Mouse (Mus musculus) megakaryocyte, embryonic 14.5 days (primary cell): Measurements from ENCODE around the gene Gm20715. TPM values are rescaled to one million over a fixed set of nuclear protein-coding genes. Genes with fewer than 3 reads are reported as not detected.
"Not testable (repeated sequence)": the region's sequence is repeated elsewhere in the genome, so short reads cannot be mapped to it uniquely, and the experiment has no call there.

Experiments used
- H3K27me3 ChIP-seq: replicated peaks from 2 replicates; pipeline ENCODE3; 2012; ENCODE audit warnings: inconsistent platforms
- H3K36me3 ChIP-seq: replicated peaks from 2 replicates; pipeline ENCODE3; 2012; ENCODE audit warnings: low read length, inconsistent platforms, mixed read lengths
- H3K4me1 ChIP-seq: 2 replicates; pipeline ENCODE4 v1.6.1; 2012; ENCODE audit warnings: inconsistent platforms
- H3K4me3 ChIP-seq: replicated peaks from 2 replicates; pipeline ENCODE3; 2012; ENCODE audit warnings: moderate library complexity, mild to moderate bottlenecking, inconsistent platforms
- H3K9me3 ChIP-seq: 2 replicates; pipeline ENCODE4 v1.6.1; 2012; ENCODE audit warnings: inconsistent platforms
- FLI1 ChIP-seq: IDR thresholded peaks from 2 replicates; pipeline ENCODE4 v1.6.1; 2012; ENCODE audit warnings: low read length, inconsistent platforms, mixed read lengths
- GATA1 ChIP-seq: IDR thresholded peaks from 3 replicates; pipeline ENCODE4 v1.6.1; 2012; ENCODE audit warnings: mixed read lengths, low read length, inconsistent platforms, borderline replicate concordance
- polyA plus RNA-seq: library from polyadenylated mRNA; stranded (reverse); fragments of >175 nt; gene quantifications from 2 replicates; pipeline ENCODE4 v1.2.3, GENCODE M21; 2012; ENCODE audit warnings: low replicate concordance; ENCODE audit not compliant: insufficient read depth

Gm20715 gene
- polyA plus RNA-seq, 1 experiment, result not detected

DNA sequence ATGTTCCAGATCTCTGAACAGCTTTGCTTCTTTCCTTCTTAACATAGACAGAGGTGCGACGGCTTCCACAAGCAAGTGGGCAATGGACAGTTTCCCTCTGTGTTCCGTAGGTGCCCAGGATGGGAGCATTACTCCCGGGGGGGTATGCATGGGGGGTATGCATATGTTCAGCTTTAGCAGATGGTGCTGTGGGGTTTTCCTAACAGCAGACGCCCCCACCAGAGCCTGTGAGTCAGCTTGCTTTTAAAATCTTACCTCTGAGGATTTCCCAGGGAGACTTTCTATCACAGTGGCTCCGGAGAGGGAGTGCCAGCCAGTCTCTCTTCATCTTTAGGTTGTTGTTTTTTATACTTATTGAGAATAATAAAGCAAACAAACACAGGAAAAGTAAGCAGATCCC, 9.8 kb downstream of the Gm20715 start:
- no peaks in the 10 kb centered on the region for H3K4me1 ChIP-seq
- peaks cover 9% of the 10 kb centered on the region; the same call in 1 of the 2 replicates for H3K9me3 ChIP-seq
- TF ChIP-seq GATA1 (no peak), FLI1 (no peak)
- peaks cover 7% of the 10 kb centered on the region for H3K27me3 ChIP-seq
- H3K36me3 ChIP-seq, result no peaks in the 10 kb centered on the region
- H3K4me3 ChIP-seq, result no peak overlapping the region

DNA sequence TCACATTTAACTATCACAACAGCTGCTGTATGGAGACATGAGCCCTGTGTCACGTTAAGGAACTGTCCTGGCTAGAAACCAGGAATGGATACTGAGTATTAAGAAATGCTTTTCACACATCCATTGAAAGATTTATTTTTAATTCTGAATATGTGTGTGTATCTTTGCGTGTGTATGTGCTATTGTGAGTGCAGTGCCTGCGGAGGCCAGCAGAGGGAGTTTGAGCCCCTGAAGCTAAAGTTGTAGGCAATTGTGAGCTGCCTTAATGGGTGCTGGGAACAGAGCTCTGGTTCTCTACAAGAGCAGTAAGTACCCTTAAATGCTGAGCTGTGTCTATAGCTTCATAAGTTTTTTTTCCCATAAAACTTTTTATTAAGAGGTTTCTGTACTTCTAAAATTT, 19.3 kb downstream of the Gm20715 start:
- peaks cover 16% of the 10 kb centered on the region for H3K9me3 ChIP-seq
- H3K4me3 ChIP-seq, result no peak overlapping the region
- TF ChIP-seq FLI1 (no peak), GATA1 (no peak)
- H3K4me1 ChIP-seq, result no peaks in the 10 kb centered on the region
- no peaks in the 10 kb centered on the region for H3K36me3 ChIP-seq
- no peaks in the 10 kb centered on the region for H3K27me3 ChIP-seq

- Histone ChIP-seq H3K36me3 (no peaks in the 10 kb centered on the region), H3K9me3 (peaks cover 16% of the 10 kb centered on the region), H3K27me3 (no peaks in the 10 kb centered on the region), H3K4me3 (no peak overlapping the region), H3K4me1 (peaks cover 2% of the 10 kb centered on the region)
- TF ChIP-seq GATA1 (no peak), FLI1 (no peak)
Measured at GRCm38 (mm10) chr7:6430342-6430741, 20.3 kb downstream of the Gm20715 start.

DNA sequence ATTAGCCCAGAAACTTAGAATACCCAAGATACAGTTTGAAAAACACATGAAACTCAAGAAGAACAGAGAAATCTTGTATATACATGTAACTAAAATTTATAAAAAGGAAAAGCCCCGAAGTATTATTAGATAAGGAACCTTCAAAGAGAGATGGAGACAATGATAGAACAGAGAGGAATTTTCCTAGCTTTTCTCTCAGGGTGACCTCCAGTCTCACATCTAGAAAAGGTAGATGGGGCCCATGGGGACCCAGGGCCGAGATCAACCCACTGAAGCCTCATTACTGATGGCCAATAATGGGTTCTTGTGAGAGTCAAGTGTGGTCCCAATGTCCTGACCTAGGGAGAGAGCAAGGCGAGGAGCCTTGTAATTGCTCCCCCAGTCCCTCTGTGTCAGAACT, 28.3 kb downstream of the Gm20715 start, which contains the start of gene Olfr1344:
Olfr1344 (plus strand) TSS at position 301 of the 400 bp plus-strand sequence.
- Histone ChIP-seq H3K4me1 (peaks cover 10% of the 10 kb centered on the region), H3K4me3 (no peak within 1 kb of the TSS), H3K27me3 (peaks cover 5% of the 10 kb centered on the region), H3K36me3 (no peaks in the 10 kb centered on the region), H3K9me3 (peaks cover 10% of the 10 kb centered on the region; the same call in 1 of the 2 replicates)
- TF ChIP-seq FLI1, result no peak
- TF ChIP-seq GATA1, result no peak

DNA sequence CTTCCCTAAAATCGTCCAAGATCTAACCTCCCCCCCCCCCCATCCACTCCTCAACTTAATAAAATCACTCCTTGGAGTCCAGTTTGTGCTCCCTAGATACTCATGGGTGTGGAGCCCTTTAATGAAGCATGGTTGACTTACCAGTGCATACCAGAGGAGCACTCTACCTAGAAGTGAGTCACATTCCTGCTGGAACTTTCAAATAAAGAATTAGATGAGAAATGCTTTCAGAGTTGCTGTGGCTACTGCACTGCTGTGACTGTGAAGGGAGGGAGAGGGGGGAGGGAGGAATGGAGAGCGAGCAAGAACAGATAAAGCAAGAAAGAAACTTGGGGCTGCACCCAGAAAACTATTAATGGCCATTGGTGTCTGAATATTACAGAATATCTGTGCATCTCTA, 31.1 kb downstream of the Gm20715 start:
- Histone ChIP-seq H3K27me3 (peaks cover 5% of the 10 kb centered on the region), H3K9me3 (peaks cover 10% of the 10 kb centered on the region; the same call in 1 of the 2 replicates), H3K4me1 (peaks cover 5% of the 10 kb centered on the region; the same call in 1 of the 2 replicates), H3K36me3 (no peaks in the 10 kb centered on the region), H3K4me3 (no peak overlapping the region)
- TF ChIP-seq GATA1, result no peak
- TF ChIP-seq FLI1, result no peak

- Histone ChIP-seq H3K36me3 (no peaks in the 10 kb centered on the region), H3K27me3 (peaks cover 7% of the 10 kb centered on the region), H3K4me3 (no peak overlapping the region), H3K9me3 (peaks cover 9% of the 10 kb centered on the region), H3K4me1 (no peaks in the 10 kb centered on the region)
- TF ChIP-seq GATA1 (no peak), FLI1 (no peak)
Measured at GRCm38 (mm10) chr7:6447771-6448170, 37.7 kb downstream of the Gm20715 start.

GRCm38 (mm10) chr7:6455868-6456267, 45.8 kb downstream of the Gm20715 start, which contains the start of gene Olfr1336:
TSS of gene Olfr1336 (plus strand) at chr7:6456168.
- no peak for TF ChIP-seq GATA1
- Histone ChIP-seq H3K27me3 (no peaks in the 10 kb centered on the region), H3K9me3 (peaks cover 3% of the 10 kb centered on the region; the same call in 1 of the 2 replicates), H3K36me3 (no peaks in the 10 kb centered on the region), H3K4me3 (no peak within 1 kb of the TSS), H3K4me1 (no peaks in the 10 kb centered on the region)

DNA sequence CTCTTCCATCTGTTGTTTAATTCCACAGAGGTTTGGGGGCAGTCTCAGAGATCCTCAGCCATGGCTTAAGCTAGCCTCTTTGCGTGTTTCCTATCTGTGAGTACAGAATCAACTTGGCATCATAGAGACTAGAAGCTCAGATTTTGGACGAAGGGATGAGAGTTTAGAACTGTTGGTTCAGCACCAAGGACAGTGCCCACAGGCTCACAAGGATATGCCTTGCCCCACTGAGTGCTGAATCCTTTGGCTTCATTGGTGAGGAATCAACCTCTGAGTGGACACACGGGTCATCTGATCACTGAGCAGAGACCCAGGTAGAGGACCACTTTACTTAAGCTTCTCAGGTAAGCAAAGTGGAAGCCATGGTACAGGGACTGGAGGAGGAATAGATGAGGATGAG, 46.3 kb downstream of the Gm20715 start:
- Histone ChIP-seq H3K4me1 (no peaks in the 10 kb centered on the region), H3K9me3 (peaks cover 7% of the 10 kb centered on the region; the same call in 1 of the 2 replicates), H3K36me3 (no peaks in the 10 kb centered on the region), H3K27me3 (no peaks in the 10 kb centered on the region), H3K4me3 (no peak overlapping the region)
- TF ChIP-seq FLI1 (no peak), GATA1 (no peak)

DNA sequence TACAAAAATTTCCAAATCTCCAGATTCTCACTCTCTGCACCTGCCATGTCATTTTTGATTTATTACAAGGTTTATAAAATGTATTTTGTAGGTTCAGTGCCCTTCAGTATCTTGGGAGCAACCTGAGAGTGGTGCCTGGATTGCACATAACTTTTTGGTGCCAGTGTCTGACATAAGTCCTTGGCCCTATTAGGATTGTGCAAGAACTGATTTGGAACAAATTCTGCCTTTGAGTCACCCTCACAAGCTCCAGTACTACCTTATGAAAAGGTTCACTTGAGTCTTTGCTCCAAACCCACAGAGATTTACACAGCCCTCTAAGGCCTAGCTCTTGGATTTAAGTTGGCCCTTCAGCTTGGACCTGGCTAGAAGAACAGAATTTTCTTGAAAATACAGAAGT, 56.9 kb downstream of the Gm20715 start, which contains the start of gene Olfr1346:
Olfr1346 (plus strand) TSS at position 151 of the 400 bp plus-strand sequence.
- Histone ChIP-seq H3K27me3 (no peaks in the 10 kb centered on the region), H3K36me3 (no peaks in the 10 kb centered on the region), H3K4me1 (no peaks in the 10 kb centered on the region), H3K9me3 (no peaks in the 10 kb centered on the region), H3K4me3 (no peak within 1 kb of the TSS)
- no peak for TF ChIP-seq GATA1
- no peak for TF ChIP-seq FLI1

DNA sequence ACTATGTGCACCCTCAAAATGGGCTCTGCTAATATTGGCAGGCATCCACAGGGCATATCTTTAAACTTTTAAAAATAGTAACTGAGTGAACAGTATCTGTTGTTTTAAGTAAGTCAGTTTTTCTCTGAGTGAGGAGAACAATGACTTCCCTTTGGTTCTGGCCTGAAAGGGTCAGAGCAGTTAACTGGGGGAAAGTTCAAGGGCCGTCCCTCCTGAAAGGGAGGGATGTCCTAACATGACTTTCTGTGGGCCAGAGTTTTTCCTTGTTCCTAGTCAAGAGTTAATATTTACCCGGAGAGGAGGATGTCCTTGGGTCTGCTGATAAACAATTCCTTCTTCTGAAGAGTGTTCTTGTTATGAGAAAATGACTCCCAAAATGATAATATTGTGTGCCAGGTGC, 67.6 kb downstream of the Gm20715 start:
- H3K4me1 ChIP-seq, H3K27me3 ChIP-seq, H3K36me3 ChIP-seq, H3K4me3 ChIP-seq: not testable (repeated sequence)
- H3K9me3 ChIP-seq, result peaks cover 12% of the 10 kb centered on the region

GRCm38 (mm10) chr7:6486841-6487240, 76.8 kb downstream of the Gm20715 start, which contains the start of gene Olfr5:
TSS of gene Olfr5 (minus strand) at chr7:6486941.
- TF ChIP-seq GATA1 (no peak), FLI1 (no peak)
- Histone ChIP-seq H3K36me3 (no peaks in the 10 kb centered on the region), H3K4me3 (no peak within 1 kb of the TSS), H3K27me3 (no peaks in the 10 kb centered on the region), H3K9me3 (peaks cover 7% of the 10 kb centered on the region; the same call in 1 of the 2 replicates), H3K4me1 (no peaks in the 10 kb centered on the region)

Other genes with a start within 250 kb of the Gm20715 start
- gene Zfp444, start 238.1 kb upstream of the Gm20715 start, polyA plus RNA-seq, result 42.1 and 48.4 TPM in 2 replicates
- not detected in 2 replicates for gene Galp, start 213.2 kb upstream of the Gm20715 start, polyA plus RNA-seq
- not detected in 2 replicates for gene Zscan5b, start 188.0 kb upstream of the Gm20715 start, polyA plus RNA-seq
- gene Epp13, start 157.6 kb upstream of the Gm20715 start, polyA plus RNA-seq, result not detected in 2 replicates
- 0.63 TPM in 1 of 2 replicates, not detected in the other for gene Zfp667, start 123.7 kb upstream of the Gm20715 start, polyA plus RNA-seq
- gene Zfp583, start 79.0 kb upstream of the Gm20715 start, polyA plus RNA-seq, result 1.2 TPM in 1 of 2 replicates, not detected in the other
- gene Gm3854, start 66.5 kb upstream of the Gm20715 start, polyA plus RNA-seq, result not detected in 2 replicates
- not detected in 2 replicates for gene Zfp78, start 47.0 kb upstream of the Gm20715 start, polyA plus RNA-seq
- 0.20 TPM in 1 of 2 replicates, not detected in the other for gene Zfp28, start 27.0 kb upstream of the Gm20715 start, polyA plus RNA-seq
- gene Smim17, start 11.6 kb upstream of the Gm20715 start, polyA plus RNA-seq, result not detected in 2 replicates
- gene Olfr1344, start 28.4 kb downstream of the Gm20715 start, polyA plus RNA-seq, result not detected in 2 replicates
- gene Olfr1336, start 45.9 kb downstream of the Gm20715 start, polyA plus RNA-seq, result 0.01 TPM in 1 of 2 replicates, not detected in the other
- not detected in 2 replicates for gene Olfr1346, start 56.8 kb downstream of the Gm20715 start, polyA plus RNA-seq
- gene Olfr5, start 76.7 kb downstream of the Gm20715 start, polyA plus RNA-seq, result not detected in 2 replicates
- not detected in 2 replicates for gene Olfr1347, start 89.5 kb downstream of the Gm20715 start, polyA plus RNA-seq
- not detected in 2 replicates for gene Olfr1348, start 98.5 kb downstream of the Gm20715 start, polyA plus RNA-seq
- 0.07 TPM in 1 of 2 replicates, not detected in the other for gene Olfr1349, start 112.7 kb downstream of the Gm20715 start, polyA plus RNA-seq
- not detected in 2 replicates for gene Olfr1350, start 154.6 kb downstream of the Gm20715 start, polyA plus RNA-seq